Mouse (Mus musculus) lung, embryonic 16.5 days (tissue): ENCODE measurements at regions not wholly inside any gene's neighbourhood (a gene's known extent, or its start where the extent isn't known, plus 50 kb on each side); places are given as distances from the start of the nearest gene placed in this dataset.

Experiments
- ATAC-seq: fragments of 200-750 bp; cut with Nextera tagmentation; 2 replicates; pipeline ENCODE4 v1.8.0; 2017; ENCODE audit warnings: low read depth, mild to moderate bottlenecking, moderate library complexity
- H3K27ac ChIP-seq: fragments of 300-500 bp; sonication (generic); 2 replicates; pipeline ENCODE4 v1.5.1; 2014; ENCODE audit warnings: mild to moderate bottlenecking, control low read depth, low read length
- H3K27me3 ChIP-seq: fragments of 300-500 bp; sonication (generic); 2 replicates; pipeline ENCODE4 v1.6.1; 2014; ENCODE audit warnings: low read depth, low read length, mixed read lengths; ENCODE audit not compliant: control insufficient read depth, insufficient read depth
- H3K36me3 ChIP-seq: fragments of 300-500 bp; sonication (generic); 2 replicates; pipeline ENCODE4 v1.6.1; 2014; ENCODE audit warnings: low read length; ENCODE audit not compliant: control insufficient read depth, insufficient read depth
- H3K4me1 ChIP-seq: fragments of 300-500 bp; sonication (generic); replicated peaks from 2 replicates; pipeline ENCODE4 v1.6.1; 2014; ENCODE audit warnings: low read length, mixed read lengths; ENCODE audit not compliant: control insufficient read depth, insufficient read depth
- H3K4me2 ChIP-seq: fragments of 300-500 bp; sonication (generic); 2 replicates; pipeline ENCODE4 v1.6.1; 2014; ENCODE audit warnings: low read depth, low read length, control low read depth
- H3K4me3 ChIP-seq: fragments of 300-500 bp; sonication (generic); 2 replicates; pipeline ENCODE4 v1.5.1; 2014; ENCODE audit warnings: mild to moderate bottlenecking, low read length, control low read depth
- H3K9ac ChIP-seq: fragments of 300-500 bp; sonication (generic); 2 replicates; pipeline ENCODE4 v1.6.1; 2014; ENCODE audit warnings: low read length, control low read depth
- H3K9me3 ChIP-seq: fragments of 300-500 bp; sonication (generic); 2 replicates; pipeline ENCODE4 v1.6.1; 2016; ENCODE audit warnings: low read length; ENCODE audit not compliant: control insufficient read depth
- WGBS: fragments of 180-500 bp; shearing (Covaris S2); extraction: QIAGEN DNeasy Blood & Tissue Kit; methylation state at CpG from one replicate; pipeline ENCODE4 v1.1.7; 2014; 5-methylcytosine and 5-hydroxymethylcytosine counted together

GRCm38 (mm10) chr5:111580870-111581771 is 152.6 kb upstream of the Gm26897 start:
- Histone ChIP-seq H3K27ac (no peak overlapping the region), H3K27me3 (no peaks in the 10 kb centered on the region), H3K4me3 (peak overlapping the region; percentile 30), H3K9me3 (no peaks in the 10 kb centered on the region), H3K36me3 (no peaks in the 10 kb centered on the region), H3K9ac (peak overlapping the region; percentile 14; the same call in 1 of the 2 replicates), H3K4me1 (peaks cover 31% of the 10 kb centered on the region), H3K4me2 (peak overlapping the region; percentile 50)
- ATAC-seq: no peak
- WGBS: 6% methylated on average over 31 of the region's 31 CpGs

- 33% methylated on average over 9 of the region's 9 CpGs for WGBS
- no peak for ATAC-seq
- Histone ChIP-seq H3K4me2 (no peak overlapping the region), H3K27me3 (no peaks in the 10 kb centered on the region), H3K4me1 (peaks cover 28% of the 10 kb centered on the region), H3K4me3 (no peak overlapping the region), H3K9me3 (no peaks in the 10 kb centered on the region), H3K27ac (no peak overlapping the region), H3K9ac (peak overlapping the region; percentile 14; the same call in 1 of the 2 replicates), H3K36me3 (no peaks in the 10 kb centered on the region)
Observed at GRCm38 (mm10) chr5:111582004-111582403, 151.7 kb upstream of the Gm26897 start.

GRCm38 (mm10) chr5:111590619-111591081 is 143.1 kb upstream of the Gm26897 start:
- H3K4me2 ChIP-seq: no peak overlapping the region
- no peaks in the 10 kb centered on the region for H3K9me3 ChIP-seq
- no peak overlapping the region for H3K27ac ChIP-seq

GRCm38 (mm10) chr5:111592807-111593206 is 140.9 kb upstream of the Gm26897 start:
- 65% methylated on average over 4 of the region's 4 CpGs for WGBS
- Histone ChIP-seq H3K4me1 (no peaks in the 10 kb centered on the region), H3K36me3 (no peaks in the 10 kb centered on the region), H3K27ac (no peak overlapping the region), H3K4me3 (no peak overlapping the region), H3K9ac (no peak overlapping the region), H3K4me2 (no peak overlapping the region), H3K27me3 (no peaks in the 10 kb centered on the region), H3K9me3 (no peaks in the 10 kb centered on the region)
- ATAC-seq: no peak

More at GRCm38 (mm10) chr5:111590619-111591081, 143.1 kb upstream of the Gm26897 start:
- H3K4me3 ChIP-seq: no peak overlapping the region
- no peak overlapping the region for H3K9ac ChIP-seq
- H3K4me1 ChIP-seq: no peaks in the 10 kb centered on the region
- peak; percentile 74 for ATAC-seq
- H3K36me3 ChIP-seq: no peaks in the 10 kb centered on the region
- 4% methylated on average over 4 of the region's 4 CpGs for WGBS
- H3K27me3 ChIP-seq: no peaks in the 10 kb centered on the region

- Histone ChIP-seq H3K4me3 (no peak overlapping the region), H3K27ac (no peak overlapping the region), H3K4me1 (no peaks in the 10 kb centered on the region), H3K9ac (no peak overlapping the region), H3K9me3 (no peaks in the 10 kb centered on the region), H3K36me3 (no peaks in the 10 kb centered on the region), H3K27me3 (no peaks in the 10 kb centered on the region), H3K4me2 (no peak overlapping the region)
- ATAC-seq: no peak
- 73% methylated on average over 5 of the region's 5 CpGs for WGBS
Observed at GRCm38 (mm10) chr5:111594111-111594510, 139.6 kb upstream of the Gm26897 start.

GRCm38 (mm10) chr5:111595438-111595837 is 138.3 kb upstream of the Gm26897 start:
- Histone ChIP-seq H3K4me3 (no peak overlapping the region), H3K9me3 (no peaks in the 10 kb centered on the region), H3K9ac (no peak overlapping the region), H3K27me3 (no peaks in the 10 kb centered on the region), H3K36me3 (no peaks in the 10 kb centered on the region), H3K4me2 (no peak overlapping the region), H3K4me1 (0 out of 2 replicates have a peak, but pooled peaks cover 2% of the 10 kb centered on the region), H3K27ac (no peak overlapping the region)
- no peak for ATAC-seq
- 56% methylated on average over 12 of the region's 12 CpGs for WGBS

GRCm38 (mm10) chr5:111597733-111598132 is 136.0 kb upstream of the Gm26897 start:
- Histone ChIP-seq H3K36me3 (no peaks in the 10 kb centered on the region), H3K4me2 (no peak overlapping the region), H3K9ac (no peak overlapping the region), H3K4me3 (no peak overlapping the region), H3K27me3 (no peaks in the 10 kb centered on the region), H3K27ac (no peak overlapping the region), H3K4me1 (peaks cover 5% of the 10 kb centered on the region; the same call in 1 of the 2 replicates), H3K9me3 (no peaks in the 10 kb centered on the region)
- WGBS: 29% methylated on average over 2 of the region's 2 CpGs
- no peak for ATAC-seq

GRCm38 (mm10) chr5:111601711-111602521 is 131.8 kb upstream of the Gm26897 start:
- no peak overlapping the region for H3K4me3 ChIP-seq
- H3K9ac ChIP-seq: no peak overlapping the region
- no peak overlapping the region for H3K27ac ChIP-seq
- H3K9me3 ChIP-seq: no peaks in the 10 kb centered on the region
- peak; percentile 33; the same call in 1 of the 2 replicates for ATAC-seq
- H3K27me3 ChIP-seq: no peaks in the 10 kb centered on the region
- no peak overlapping the region for H3K4me2 ChIP-seq
- peaks cover 5% of the 10 kb centered on the region; the same call in 1 of the 2 replicates for H3K4me1 ChIP-seq
- no peaks in the 10 kb centered on the region for H3K36me3 ChIP-seq
- WGBS: 64% methylated on average over 26 of the region's 26 CpGs

- WGBS: 7% methylated on average over 1 of the region's 1 CpGs
- no peak overlapping the region for H3K4me3 ChIP-seq
- no peak overlapping the region for H3K4me2 ChIP-seq
- H3K9ac ChIP-seq: no peak overlapping the region
- no peaks in the 10 kb centered on the region for H3K27me3 ChIP-seq
- H3K4me1 ChIP-seq: no peaks in the 10 kb centered on the region
- ATAC-seq: no peak
- H3K27ac ChIP-seq: no peak overlapping the region
- no peaks in the 10 kb centered on the region for H3K9me3 ChIP-seq
- no peaks in the 10 kb centered on the region for H3K36me3 ChIP-seq
Observed at GRCm38 (mm10) chr5:111613687-111614086, 120.0 kb upstream of the Gm26897 start.
